8 mouse cellular contexts compared by ENCODE assay signal in genomic region chr2:155751014-155751786, GRCm38 (mm10). TPM values are rescaled to one million over a fixed set of nuclear protein-coding genes. Genes with fewer than 3 reads are reported as not detected.
A peak's percentile ranks its signal among the peaks of the same experiment; 100 is the strongest.
DNase-seq lines count a peak whose midpoint lies in the region; ATAC-seq lines count a peak whose summit lies in the region.

Procr (plus strand) TSS chr2:155751117.

- no peaks in the 10 kb centered on the region for H3K36me3 ChIP-seq in forebrain, embryonic 11.5 days (ENCODE audit: control insufficient read depth, insufficient read depth, low read length)

- H3K4me2 ChIP-seq in forebrain, embryonic 11.5 days (ENCODE audit: low read depth, low read length, severe bottlenecking), result peak within 1 kb of the TSS; percentile 39

- H3K27ac ChIP-seq in forebrain, embryonic 11.5 days (ENCODE audit: low read depth, low read length), result no peak within 1 kb of the TSS

- intact Hi-C loops in heart, postnatal 10 days (cut with DNase I), result no loop called here

- H3K27me3 ChIP-seq in forebrain, embryonic 11.5 days (ENCODE audit: control insufficient read depth, insufficient read depth, low read length), result no peaks in the 10 kb centered on the region

- peak; percentile 25 for DNase-seq in retina, embryonic 14.5 days (ENCODE audit: low spot score)
- no peak for DNase-seq in retina, postnatal 1 day
- DNase-seq in forebrain, embryonic 11.5 days (ENCODE audit: low spot score), result peak; percentile 57
- peak; percentile 52 to 56 for DNase-seq in heart, postnatal 10 days
- DNase-seq in kidney, postnatal 36 days, result peak; percentile 64 to 70
- DNase-seq in urinary bladder, postnatal 36 days (ENCODE audit: low spot score in 2 of 2), result peak; percentile 47 to 62
- DNase-seq in thymus, postnatal 25 days, result no peak

- H3K4me1 ChIP-seq in forebrain, embryonic 11.5 days (replicated peaks; ENCODE audit: control insufficient read depth, insufficient read depth, low read length), result peaks cover 3% of the 10 kb centered on the region; the same call in 1 of the 2 replicates

- ATAC-seq in forebrain, embryonic 11.5 days (replicated peaks; ENCODE audit: low FRiP score), result no peak
- ATAC-seq in megakaryocyte progenitor cell, adult 5-6 weeks (replicated peaks; ENCODE audit: poor library complexity), result peak; percentile 47

- peak within 1 kb of the TSS; percentile 14 for H3K9ac ChIP-seq in forebrain, embryonic 11.5 days (ENCODE audit: low read length)

- peak within 1 kb of the TSS; percentile 19 for H3K4me3 ChIP-seq in forebrain, embryonic 11.5 days (ENCODE audit: low read depth, low read length)

- 2% methylated on average over 25 of the region's 25 CpGs for WGBS in forebrain, embryonic 11.5 days

- H3K9me3 ChIP-seq in forebrain, embryonic 11.5 days (ENCODE audit: control insufficient read depth, low read length), result no peaks in the 10 kb centered on the region

RNA-seq across cellular contexts. Expression of gene Procr, which starts in this region (rescaled TPM):
- polyA plus RNA-seq in forebrain, embryonic 11.5 days (2014; fragmentation: Nextera tagmentation; extraction: Ambion mirVana), result 0.96 and 1.1 TPM in 2 replicates
- 1 to 10 TPM; 4.3 to 6.8 TPM for total RNA-seq in heart, postnatal 10 days (2021)
- total RNA-seq in megakaryocyte progenitor cell, adult 5-6 weeks (2015), result 0.89 TPM in 1 of 2 replicates, not detected in the other
- 3.1 and 6.1 TPM in 2 replicates for total RNA-seq in megakaryocyte progenitor cell, adult 5-6 weeks (2017)

Comparison
In these comparisons a context has a peak if more than half of its experiments do, and no peak if none do; other contexts are left out.
1. DNase-seq: peak in retina, embryonic 14.5 days (single experiment), forebrain, embryonic 11.5 days (single experiment), heart, postnatal 10 days (2 of 2), kidney, postnatal 36 days (2 of 2) and urinary bladder, postnatal 36 days (2 of 2); none in retina, postnatal 1 day (single experiment) and thymus, postnatal 25 days (single experiment).